Mouse (Mus musculus) spleen, adult 2 months (tissue): ENCODE measurements around the gene Krt19.

ENCODE experiments used
- CTCF ChIP-seq: fragments of 200-500 bp; IDR thresholded peaks from 2 replicates; pipeline ENCODE4 v1.5.1; 2011; ENCODE audit warnings: mild to moderate bottlenecking, inconsistent platforms; ENCODE audit not compliant: insufficient read depth, insufficient read length, insufficient replicate concordance; ENCODE audit errors: extremely low read depth
- POLR2A ChIP-seq: fragments of 200-500 bp; IDR thresholded peaks from 2 replicates; pipeline ENCODE4 v1.6.1; 2011; ENCODE audit warnings: low read depth, low read length, inconsistent platforms

- TF ChIP-seq CTCF (no peak), POLR2A (no peak)
Measured at GRCm38 (mm10) chr11:100192992-100193391, 44.5 kb upstream of the Krt19 start, which contains the start of gene Krt9.
